Mouse (Mus musculus) liver, adult 2 months (tissue): ENCODE measurements around the gene Alx3.

Experiments used
- CTCF ChIP-seq: fragments of 200-500 bp; IDR thresholded peaks from 2 replicates; pipeline ENCODE4 v1.5.1; 2011; ENCODE audit warnings: low read depth, low read length, control low read depth
- POLR2A ChIP-seq: fragments of 200-500 bp; IDR thresholded peaks from 2 replicates; pipeline ENCODE4 v1.6.1; 2011; ENCODE audit warnings: low read length, control low read depth; ENCODE audit not compliant: insufficient read depth; ENCODE audit errors: extremely low read depth

DNA sequence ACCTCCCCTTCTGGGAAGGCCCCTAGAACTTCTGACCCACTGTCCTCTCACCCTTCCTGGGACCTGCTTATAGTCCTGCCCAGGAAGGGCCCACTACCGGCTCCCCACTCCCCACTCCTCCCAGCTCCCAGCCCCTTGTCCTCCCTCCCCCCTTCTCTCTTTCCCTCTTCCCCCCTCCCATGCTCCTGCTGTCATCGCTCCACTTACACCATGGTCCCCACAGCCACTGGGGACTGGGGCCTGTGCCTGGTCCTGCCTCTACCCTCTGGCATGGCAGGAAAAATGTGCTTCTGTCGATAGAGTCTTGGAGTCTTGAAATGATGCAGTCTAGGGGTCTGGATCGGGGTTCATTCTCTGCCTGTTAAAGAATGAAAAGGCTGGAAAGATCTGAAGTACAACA is 31.0 kb upstream of the Alx3 start:
- TF ChIP-seq CTCF = no peak
- TF ChIP-seq POLR2A = no peak
